Mouse (Mus musculus) mesoderm, embryonic 11.5 days (tissue): ENCODE results near the gene Kcnma1.

Experiments used
- DNase-seq: peaks from one replicate; pipeline ENCODE4 v3.0.0-alpha.2; 2012; ENCODE audit warnings: low read depth, low spot score

Gene Kcnma1

DNA sequence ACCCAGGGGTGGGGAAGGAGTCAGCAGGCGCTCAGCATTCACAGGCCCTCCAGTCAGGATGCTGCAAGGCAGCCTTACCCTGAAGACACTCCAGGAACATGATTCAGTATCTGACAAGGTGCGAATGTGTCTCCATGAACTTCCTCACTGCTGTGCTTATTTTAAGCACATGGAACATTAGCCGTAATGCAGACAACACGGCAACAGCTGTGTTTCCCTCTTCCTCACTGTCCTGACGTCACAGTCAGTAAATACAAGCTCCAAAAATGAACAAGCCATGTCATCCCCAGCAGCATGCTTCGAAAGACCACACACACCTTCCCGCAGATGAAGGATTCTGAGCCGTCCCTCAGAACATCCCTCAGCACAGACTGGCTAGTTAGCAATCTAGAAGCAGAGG lies 47.8 kb downstream of the Kcnma1 start:
- no peak for DNase-seq

DNA sequence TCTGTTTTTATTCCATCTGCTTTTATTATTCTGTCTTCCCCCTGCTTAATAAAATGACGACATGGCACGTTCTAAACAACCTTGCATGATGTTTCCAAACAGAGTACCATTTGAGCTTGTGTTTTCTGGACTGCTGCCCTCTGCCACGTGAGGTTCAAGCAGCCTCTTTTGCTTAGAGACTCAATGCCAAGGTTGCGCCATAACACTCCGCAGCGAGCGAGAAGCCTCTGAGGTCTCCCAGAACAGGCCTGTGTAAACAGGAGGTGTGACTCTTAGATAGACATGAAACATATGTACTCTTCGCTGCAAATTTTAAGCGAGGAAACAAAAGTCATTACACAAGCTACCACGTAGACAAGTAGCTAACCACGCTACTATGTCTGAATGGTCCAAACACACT lies 55.2 kb downstream of the Kcnma1 start:
- no peak for DNase-seq

DNA sequence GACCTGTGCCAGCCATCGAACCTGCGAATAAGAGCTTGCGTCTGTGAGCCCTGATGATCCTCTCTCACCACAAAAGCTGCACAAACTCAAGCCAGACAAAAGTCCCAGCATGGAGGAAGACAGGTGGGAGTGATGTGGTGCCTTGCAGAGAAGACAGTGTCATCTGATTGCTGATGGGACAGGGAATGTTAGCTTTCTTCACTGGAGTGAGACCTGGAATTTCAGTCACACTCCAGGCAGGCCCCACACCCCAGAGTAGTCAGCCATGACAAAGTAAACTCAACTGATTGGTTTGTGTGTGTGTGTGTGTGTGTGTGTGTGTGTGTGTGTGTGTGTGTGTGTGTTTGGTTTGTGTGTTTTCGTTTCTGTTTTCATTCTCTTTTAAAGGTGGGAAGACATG lies 57.0 kb downstream of the Kcnma1 start:
- no peak for DNase-seq

DNA sequence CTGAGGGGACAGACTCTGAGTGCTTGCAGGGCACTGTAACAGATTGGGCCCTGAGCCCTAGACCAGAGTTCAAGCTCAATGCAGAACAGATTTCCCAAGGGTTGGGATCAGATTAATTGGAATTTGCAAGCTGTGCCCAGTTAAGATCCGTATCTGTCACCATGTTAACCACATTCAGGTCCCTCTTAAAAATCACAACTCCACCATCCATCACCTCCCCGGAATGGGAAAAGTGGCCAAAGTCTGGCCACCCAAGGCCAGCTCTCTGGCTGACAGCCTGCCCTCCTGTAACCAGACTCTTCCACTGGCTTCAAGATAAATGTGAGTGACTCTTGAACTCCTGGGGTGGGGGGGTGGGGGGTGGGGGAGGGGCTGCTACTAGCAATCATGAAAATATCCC lies 70.4 kb downstream of the Kcnma1 start:
- DNase-seq: peak; percentile 30

DNA sequence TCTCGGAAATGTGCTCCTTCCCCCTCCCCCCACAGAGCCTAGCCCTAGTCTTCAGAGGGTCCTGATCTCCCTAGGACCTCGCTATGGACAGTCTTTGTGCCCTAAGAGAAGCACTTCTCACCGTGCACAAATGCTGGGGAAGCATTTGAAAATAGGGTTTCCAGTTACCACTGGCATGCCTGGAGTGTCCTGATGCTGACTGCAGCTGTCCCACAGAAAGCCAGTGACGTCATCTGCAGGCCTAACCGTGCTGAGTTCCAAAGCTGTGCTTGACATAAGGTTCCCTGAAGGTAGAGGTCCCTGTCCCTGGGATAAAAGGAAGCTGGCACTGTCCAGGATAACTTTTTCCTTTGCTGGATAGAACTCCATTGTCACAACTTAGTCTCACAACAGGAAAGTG lies 71.1 kb downstream of the Kcnma1 start:
- peak; percentile 50 for DNase-seq

DNA sequence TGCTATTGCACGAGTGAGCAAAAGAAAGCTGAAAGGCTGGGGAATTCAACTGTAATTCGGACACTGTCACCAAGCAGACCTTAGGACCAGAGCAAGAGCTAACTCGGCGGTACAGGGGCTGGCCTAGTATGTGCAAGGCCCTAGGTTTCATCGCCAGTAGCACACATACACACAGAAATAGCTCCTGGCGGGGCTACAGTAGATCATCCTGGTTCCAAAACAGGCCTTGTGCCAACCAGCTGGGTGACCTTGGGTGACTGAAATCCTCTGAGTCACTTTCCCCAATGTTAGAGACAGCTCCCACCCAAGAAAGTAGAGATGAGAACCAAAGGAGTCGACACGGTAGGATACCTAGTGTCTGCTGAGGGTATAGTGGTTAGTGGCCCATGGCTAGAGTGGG lies 72.2 kb downstream of the Kcnma1 start:
- DNase-seq: no peak

DNA sequence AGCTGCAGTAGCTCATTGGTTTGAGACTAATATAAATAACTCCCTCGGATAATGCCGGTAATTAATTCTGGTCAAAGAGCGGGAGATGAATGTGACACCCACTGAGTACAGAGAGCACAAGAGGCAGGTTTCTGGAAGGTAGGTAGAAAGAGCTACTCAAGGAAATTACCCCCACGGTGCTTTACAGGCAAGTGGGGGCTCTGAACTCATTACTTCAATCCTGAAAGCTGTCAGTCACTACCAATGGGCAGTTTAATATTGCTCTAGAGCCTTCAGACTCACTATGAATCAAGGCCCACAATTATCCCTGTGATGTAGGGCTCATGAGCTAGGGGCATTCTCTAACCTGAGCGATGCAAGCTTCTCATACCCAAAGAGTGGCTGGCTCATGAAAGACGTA lies 79.3 kb downstream of the Kcnma1 start:
- DNase-seq: no peak

DNA sequence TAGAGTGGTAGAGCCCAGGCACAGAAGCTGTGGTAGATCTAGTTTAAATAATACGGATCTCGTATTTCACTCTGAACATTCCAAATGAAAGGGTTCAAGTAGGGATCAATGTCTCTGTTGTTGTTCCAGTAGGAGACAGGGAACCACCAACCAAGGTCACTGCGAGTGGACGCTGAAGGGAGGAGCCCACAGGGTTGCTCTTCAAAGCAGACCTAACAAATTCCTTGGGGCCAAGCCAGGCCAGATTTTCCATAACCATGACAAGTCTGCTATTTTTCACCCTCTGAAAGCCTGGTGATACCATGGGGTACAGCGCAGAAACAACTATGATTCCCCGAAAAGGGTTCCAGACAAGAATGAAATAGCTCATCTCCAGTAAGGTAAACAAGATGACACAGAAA lies 82.6 kb downstream of the Kcnma1 start:
- DNase-seq: no peak

DNA sequence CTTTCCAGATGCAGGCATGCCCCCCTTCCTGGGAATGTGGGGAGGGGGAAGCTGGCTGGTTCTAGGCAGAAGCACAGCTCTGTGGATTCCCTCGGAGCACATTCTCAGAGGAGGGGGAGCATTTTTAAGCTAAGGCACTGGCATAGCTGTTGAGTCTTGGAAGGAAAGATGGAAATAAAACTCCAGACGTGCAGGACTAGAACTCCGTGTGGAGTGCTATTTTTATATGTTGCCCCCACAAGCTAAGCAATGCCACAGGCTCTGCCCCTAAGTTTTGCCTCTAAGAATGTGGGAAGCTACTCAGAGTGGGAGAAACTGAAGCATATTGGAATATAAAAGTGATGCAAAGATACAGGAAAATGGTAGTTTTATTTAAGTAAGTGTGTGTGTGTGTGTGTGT lies 85.1 kb downstream of the Kcnma1 start:
- DNase-seq: no peak

DNA sequence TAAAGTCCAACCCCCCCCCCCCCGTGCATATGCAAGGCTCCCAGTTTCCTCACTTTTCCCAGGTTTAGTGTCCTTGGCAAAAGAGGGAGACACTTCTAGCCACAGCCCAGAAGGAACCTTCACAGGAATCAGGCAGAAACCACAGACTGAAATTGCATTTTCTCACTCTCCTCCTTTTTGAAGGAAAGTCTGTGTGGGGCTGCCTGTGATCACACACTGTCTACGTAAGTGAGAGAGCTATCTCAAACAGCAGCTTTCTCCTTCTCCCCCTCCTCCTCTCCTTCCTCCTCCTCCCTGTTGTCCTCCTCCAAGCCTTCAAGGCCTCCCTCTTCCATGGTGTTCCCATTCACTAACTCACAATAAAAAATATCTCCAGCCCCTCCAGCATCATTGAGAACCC lies 90.9 kb downstream of the Kcnma1 start:
- DNase-seq: no peak

DNA sequence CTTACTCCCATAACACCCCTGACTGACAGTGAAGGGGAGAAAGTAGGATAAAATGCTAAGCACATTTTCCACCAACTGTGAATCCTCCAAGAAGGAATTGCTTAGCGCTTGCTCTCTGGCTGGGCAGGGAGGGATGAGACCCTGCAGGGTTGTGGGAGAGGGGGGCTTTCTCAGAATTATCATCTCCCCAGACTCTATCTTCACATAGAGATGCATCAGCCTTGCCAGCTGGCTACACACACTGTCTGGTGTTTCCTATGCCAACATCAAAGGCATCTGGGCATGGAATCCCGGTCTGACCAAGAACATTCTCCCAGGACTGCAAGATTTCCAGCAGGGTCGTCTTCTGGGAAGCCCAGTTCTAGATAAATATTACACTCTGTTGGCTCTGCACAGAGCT lies 91.5 kb downstream of the Kcnma1 start:
- no peak for DNase-seq

DNA sequence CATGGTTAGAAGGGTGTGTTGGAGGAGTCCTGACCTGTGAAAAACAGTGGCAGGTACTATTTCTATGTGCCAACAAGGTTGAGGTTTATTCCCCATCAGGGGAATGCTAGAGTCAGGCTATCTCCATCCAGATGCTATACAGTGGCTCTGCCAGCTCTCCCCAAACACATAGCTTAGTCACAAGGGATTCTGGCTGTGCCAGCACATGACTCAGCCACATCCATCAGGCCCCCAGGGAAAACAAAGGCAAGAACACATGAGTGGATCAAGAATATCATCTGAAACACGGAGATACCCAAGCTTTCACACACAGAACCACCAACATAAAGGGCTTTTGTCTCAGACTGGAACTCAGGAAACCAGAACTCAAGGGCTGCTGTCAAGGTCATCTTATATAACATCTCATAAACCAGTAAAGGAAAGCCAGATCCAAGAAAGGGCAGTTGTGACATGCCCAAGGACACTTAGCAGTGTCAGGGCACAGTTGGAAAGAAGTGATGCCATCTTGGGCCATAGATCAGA lies 103.1 kb downstream of the Kcnma1 start:
- DNase-seq: no peak

DNA sequence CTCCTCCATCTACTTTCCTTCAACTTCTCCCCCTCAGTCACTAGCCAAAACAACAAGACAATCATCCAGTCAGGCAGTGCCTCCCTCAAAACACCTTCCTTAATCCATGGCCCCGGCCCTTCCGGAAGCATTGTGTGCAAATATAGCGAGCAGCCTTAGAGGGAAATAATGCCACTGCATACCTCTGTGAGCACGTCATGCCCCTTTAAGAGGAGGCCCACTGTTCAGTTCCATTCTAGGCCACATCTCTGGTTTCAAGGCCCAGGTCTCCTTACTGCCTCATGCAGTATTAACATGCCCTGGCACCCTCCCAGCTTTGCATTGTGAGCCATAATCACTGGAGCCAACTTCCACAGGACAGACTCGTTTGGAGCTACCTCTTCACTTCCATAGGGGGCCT lies 105.7 kb downstream of the Kcnma1 start:
- DNase-seq: no peak

DNA sequence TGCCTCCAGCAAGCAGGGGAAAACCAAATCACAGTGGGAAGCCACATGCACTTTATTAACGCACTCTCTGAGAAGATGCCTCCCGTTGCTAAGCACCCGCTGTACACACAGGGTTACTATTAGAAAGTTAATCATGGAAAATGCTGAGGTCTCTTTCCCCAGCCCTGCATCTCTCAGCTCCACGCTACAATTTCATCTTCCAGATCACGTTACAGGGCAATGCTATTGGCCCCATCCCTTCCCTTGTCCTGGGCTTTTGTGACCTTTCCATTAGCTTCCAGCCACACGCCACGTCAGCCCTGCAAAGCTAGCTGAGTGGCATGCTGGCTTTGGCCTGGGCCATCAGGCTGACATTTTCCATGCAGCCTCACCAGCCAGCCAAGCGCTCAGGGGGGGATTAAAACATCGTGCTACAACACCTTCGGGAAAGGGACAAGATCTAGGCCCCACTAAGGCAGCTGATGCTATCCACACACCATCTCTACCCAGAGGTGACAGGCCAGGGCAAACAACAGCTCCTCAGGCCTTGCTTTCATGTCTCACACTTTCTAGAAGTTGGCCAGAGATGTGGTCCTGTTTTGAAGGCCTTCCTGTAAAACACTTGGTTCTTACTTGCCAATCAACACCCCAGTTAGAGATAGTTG lies 111.5 kb downstream of the Kcnma1 start:
- peak; percentile 47 for DNase-seq

DNA sequence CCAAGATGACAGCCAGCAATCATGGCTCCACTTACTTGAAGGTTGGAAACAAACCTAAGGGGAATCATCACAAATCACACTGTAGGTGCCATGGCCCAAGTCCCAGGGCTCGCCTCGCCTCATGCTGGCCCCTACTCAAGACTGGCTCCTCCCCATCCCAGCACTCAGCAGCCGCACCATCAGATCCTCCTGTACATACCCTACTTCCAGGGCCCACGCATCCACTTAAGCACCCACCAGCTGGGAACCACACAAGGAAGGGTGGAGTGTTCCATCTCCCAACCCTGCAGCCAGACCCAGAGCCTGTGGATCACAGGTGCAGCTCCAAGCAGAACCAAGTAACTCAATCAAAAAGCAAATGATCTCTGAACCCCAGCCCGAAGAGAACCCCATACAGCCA lies 114.8 kb downstream of the Kcnma1 start:
- no peak for DNase-seq

DNA sequence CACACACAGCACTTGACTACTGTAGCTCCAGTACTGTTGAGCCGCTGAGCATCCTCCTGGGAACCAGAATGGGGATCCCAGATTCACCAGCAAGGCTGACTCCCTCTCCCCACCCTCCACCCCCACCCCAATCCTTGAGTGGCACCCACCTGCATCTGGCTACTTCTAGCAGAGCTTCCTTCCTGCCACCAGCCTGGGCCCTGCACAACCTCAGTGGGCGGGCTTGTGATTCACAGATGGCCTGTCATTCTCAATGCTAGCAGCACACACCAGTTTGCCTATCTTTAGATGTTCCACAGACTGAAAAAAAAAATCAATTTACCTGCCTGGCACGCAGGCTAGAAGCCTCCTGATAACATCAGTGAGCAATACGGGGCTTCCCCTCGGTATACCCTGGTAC lies 116.5 kb downstream of the Kcnma1 start:
- DNase-seq: no peak

DNA sequence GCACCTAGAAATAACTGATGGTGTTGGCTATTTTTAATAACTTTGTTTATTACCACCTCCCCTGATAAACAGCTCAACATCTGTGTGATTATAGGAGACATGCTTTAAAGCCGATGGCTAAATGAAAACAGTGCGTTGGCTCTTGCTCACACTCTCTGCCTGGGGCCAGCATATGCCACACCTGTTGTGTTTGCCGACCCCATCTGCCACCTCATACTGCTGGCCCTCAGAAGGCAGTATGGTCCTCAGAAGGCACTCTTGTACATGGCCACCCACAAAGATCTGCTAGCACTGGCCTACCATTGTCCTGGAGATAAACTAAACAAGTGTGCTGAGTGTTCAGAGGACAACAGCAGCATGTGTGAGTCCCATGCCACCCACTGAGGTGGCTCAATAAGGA lies 118.3 kb downstream of the Kcnma1 start:
- no peak for DNase-seq

DNA sequence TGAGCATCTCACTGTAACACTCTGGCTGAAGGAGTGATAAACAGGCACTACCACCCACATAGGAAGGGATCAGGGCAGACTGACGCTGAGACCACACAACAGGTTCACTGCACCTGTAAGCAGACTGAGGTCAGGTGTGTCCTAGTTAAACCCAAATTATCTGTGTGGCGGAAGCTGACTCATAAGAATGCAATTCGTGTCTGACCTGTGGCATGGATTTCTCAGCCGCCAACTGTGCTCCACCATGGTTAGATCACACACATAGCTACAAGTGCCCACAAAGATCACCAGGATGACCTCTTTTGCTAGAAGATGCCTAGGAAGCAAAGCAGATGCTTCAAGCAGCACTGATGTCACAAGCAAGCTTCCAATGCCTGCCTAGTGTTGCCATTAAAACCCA lies 128.2 kb downstream of the Kcnma1 start:
- no peak for DNase-seq

DNA sequence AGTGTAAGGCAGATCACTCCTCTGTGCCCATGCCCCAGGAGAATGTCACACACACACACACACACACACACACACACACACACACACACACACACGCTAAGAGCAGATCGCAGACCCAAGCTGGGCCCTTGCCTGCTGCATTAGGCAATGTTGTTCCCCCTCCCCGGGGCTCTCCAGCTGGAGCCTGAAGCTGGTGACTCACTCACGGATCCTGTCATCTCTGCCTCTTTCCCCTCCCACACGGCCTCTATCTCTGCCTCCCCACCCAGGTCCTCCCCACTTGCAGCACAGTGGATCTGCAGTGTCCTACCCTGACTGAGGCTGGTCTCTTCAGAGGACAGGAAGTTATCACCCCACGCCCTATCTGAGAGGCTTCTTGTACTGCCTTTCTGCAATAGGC lies 128.8 kb downstream of the Kcnma1 start:
- DNase-seq: no peak

DNA sequence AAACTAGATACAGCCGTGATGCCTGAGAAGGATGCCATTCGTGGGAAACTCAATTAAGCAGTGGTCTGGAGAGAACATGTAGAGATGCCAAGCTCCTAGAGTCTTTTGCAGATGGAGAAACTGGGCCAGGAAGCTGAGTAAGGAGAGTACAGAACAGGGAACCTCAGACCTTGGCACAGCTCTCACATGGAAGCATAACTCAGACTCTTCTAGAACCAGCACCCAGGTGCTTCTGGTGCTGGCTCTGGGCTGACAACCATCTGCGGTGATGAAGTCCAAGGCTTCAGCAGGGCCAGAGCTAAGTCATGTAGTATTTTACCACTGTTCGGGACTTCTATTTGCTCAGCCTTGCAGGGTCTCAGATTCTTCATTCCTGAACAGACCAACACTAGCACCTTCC lies 129.2 kb downstream of the Kcnma1 start:
- DNase-seq: no peak

DNA sequence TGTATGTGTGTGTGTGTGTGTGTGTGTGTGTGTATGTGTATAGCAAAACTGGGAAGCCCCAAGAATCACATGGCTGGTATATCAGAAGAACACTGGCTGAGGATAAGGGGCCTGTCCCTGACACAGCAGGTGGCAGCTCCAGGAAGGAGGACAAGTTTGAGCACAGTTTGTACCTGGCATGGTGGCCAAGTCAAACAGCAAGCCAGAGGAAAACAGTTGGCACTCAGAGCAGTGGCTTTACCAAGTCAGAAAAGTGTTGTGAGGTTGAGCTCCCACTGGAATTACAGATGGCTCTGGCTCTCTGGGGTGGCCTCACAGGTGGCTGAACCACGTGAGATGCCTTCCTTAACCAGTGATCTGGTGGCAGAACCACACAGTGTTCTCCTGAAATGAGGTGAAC lies 132.3 kb downstream of the Kcnma1 start:
- DNase-seq: no peak

DNA sequence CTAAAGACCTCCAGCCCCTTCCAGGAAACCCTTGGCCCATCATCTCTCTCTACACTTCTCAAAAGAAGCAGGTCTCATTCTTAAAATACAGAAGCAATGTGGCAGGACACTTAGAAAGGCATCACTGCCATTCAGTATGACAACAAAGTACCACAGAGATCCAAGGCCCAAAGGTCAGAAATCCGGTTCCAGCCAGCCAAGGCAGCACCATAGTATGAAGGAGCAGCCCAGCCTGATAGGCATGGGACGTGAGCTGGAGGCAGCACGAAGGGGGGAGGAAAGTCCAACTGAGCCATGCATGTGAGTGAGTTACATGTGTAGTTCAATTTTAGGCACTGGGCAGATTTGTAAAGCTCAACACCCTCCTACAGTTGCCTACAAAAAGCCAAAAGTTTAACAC lies 135.0 kb downstream of the Kcnma1 start:
- DNase-seq: no peak

DNA sequence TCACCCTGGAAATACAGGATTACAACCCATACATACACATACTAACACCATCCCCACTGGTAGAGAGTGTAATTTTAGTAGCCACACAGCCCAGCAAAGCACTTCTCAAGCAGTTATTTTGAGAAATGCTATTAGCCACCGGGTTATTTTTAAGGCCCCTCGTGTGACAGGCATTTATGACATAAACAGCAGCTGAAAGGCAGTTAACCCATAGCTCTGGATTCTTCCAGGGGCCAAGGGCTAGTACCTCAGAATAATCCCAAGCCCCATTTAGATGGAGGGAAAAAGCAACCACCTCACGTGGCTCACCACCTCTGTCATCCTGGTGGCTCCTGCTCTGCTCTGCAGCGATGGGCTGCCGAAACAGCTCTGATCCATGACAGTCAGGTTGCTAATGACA lies 136.7 kb downstream of the Kcnma1 start:
- DNase-seq: no peak

DNA sequence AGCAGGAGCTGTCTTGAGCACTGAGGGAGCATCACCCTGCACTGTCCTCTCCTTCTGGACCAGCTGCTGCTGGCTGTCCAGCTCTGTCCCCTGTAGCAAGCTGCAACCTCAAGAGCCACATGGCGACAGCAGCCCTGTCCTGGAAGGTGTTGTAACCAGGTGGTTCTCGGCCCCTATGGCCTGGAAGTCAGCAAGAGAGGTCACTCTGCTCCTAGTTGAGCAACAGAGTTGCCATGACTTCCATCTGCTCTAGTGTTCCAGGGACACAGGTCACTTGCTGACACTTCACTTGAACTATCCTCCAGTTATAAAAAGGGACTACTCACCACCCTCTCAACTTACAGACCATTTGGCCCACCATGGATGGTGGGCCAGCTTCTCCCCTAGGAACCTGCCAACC lies 139.7 kb downstream of the Kcnma1 start:
- no peak for DNase-seq
